Mouse (Mus musculus) T-helper 2 cell (primary cell): ENCODE results near the gene Gls.

Experiments used
- in situ Hi-C: fragments of 300-600 bp; cut with MboI, MseI; formaldehyde crosslinking; loops from one replicate; pipeline ENCODE4 v1.15.1; 2025; ENCODE audit warnings: high pct_unique_total_duplicates

Gene Gls

GRCm38 (mm10) chr1:52248899-52249556 lies 16.0 kb upstream of the Gls start:
- in situ Hi-C loops, result no loop called here

- in situ Hi-C loops, result no loop called here
Measured at GRCm38 (mm10) chr1:52242270-52242669, 9.2 kb upstream of the Gls start.

- in situ Hi-C loops, result no loop called here
Measured at GRCm38 (mm10) chr1:52232766-52233140, 279 bp downstream of the Gls start.

GRCm38 (mm10) chr1:52231939-52232765 lies 880 bp downstream of the Gls start:
- in situ Hi-C loops, result no loop called here

GRCm38 (mm10) chr1:52230404-52230803 lies 2.6 kb downstream of the Gls start:
- in situ Hi-C loops, result no loop called here

GRCm38 (mm10) chr1:52228178-52228577 lies 4.9 kb downstream of the Gls start:
- in situ Hi-C loops, result no loop called here

- in situ Hi-C loops, result no loop called here
Measured at GRCm38 (mm10) chr1:52226416-52226815, 6.6 kb downstream of the Gls start.

GRCm38 (mm10) chr1:52216766-52217165 lies 16.3 kb downstream of the Gls start:
- in situ Hi-C loops, result no loop called here

GRCm38 (mm10) chr1:52182992-52183391 lies 50.0 kb downstream of the Gls start:
- in situ Hi-C loops, result no loop called here

GRCm38 (mm10) chr1:52181994-52182393 lies 51.0 kb downstream of the Gls start:
- in situ Hi-C loops, result no loop called here

- in situ Hi-C loops, result no loop called here
Measured at GRCm38 (mm10) chr1:52179939-52180568, 53.0 kb downstream of the Gls start.

GRCm38 (mm10) chr1:52176999-52177398 lies 56.0 kb downstream of the Gls start:
- in situ Hi-C loops, result no loop called here

GRCm38 (mm10) chr1:52175983-52176382 lies 57.0 kb downstream of the Gls start:
- in situ Hi-C loops, result no loop called here

GRCm38 (mm10) chr1:52175321-52175720 lies 57.7 kb downstream of the Gls start:
- in situ Hi-C loops, result no loop called here

- in situ Hi-C loops, result no loop called here
Measured at GRCm38 (mm10) chr1:52171271-52171670, 61.8 kb downstream of the Gls start.

- in situ Hi-C loops, result no loop called here
Measured at GRCm38 (mm10) chr1:52170747-52171146, 62.3 kb downstream of the Gls start.

- in situ Hi-C loops, result no loop called here
Measured at GRCm38 (mm10) chr1:52170057-52170456, 63.0 kb downstream of the Gls start.

- in situ Hi-C loops, result no loop called here
Measured at GRCm38 (mm10) chr1:52166652-52167220, 66.3 kb downstream of the Gls start.

GRCm38 (mm10) chr1:52163707-52164457 lies 69.2 kb downstream of the Gls start:
- in situ Hi-C loops, result no loop called here

- in situ Hi-C loops, result no loop called here
Measured at GRCm38 (mm10) chr1:52161151-52161550, 71.9 kb downstream of the Gls start.

- in situ Hi-C loops, result no loop called here
Measured at GRCm38 (mm10) chr1:52158490-52159381, 74.3 kb downstream of the Gls start.
